In genomic region chr11:116280751-116281663, GRCm38 (mm10) we compare ENCODE assay signal across 8 mouse cellular contexts. TPM values are rescaled to one million over a fixed set of nuclear protein-coding genes. Genes with fewer than 3 reads are reported as not detected.
DNase-seq lines count a peak whose midpoint lies in the region; ATAC-seq and TF ChIP-seq lines count a peak whose summit lies in the region.

Gene Galr2, plus strand, starts transcription at chr11:116280939.

- 0 out of 2 replicates have a peak, but pooled peaks have one; percentile 3 for TF ChIP-seq CTCF in layer of hippocampus, adult 2 months (conservative IDR thresholded peaks at IDR 0.05)
- TF ChIP-seq CTCF in left cerebral cortex, adult 2 months (IDR thresholded peaks at IDR 0.05) = no peak

- ATAC-seq in embryonic facial prominence, embryonic 13.5 days (ENCODE audit: insufficient number of reproducible peaks, insufficient read depth, low FRiP score, low TSS enrichment, low read depth) = no peak
- no peak for ATAC-seq in limb, embryonic 11.5 days (ENCODE audit: insufficient number of reproducible peaks, low FRiP score, low TSS enrichment, low read depth)
- no peak for ATAC-seq in neural tube, embryonic 14.5 days (ENCODE audit: low read depth)

- H3K27ac ChIP-seq in layer of hippocampus, adult 2 months = no peak within 1 kb of the TSS
- H3K27ac ChIP-seq in embryonic facial prominence, embryonic 13.5 days = no peak within 1 kb of the TSS
- H3K27ac ChIP-seq in limb, embryonic 11.5 days (replicated peaks; ENCODE audit: low read depth, low read length) = no peak within 1 kb of the TSS
- H3K27ac ChIP-seq in neural tube, embryonic 14.5 days (ENCODE audit: low read depth, low read length) = no peak within 1 kb of the TSS
- H3K27ac ChIP-seq in left cerebral cortex, adult 2 months = no peak within 1 kb of the TSS

- H3K4me3 ChIP-seq in layer of hippocampus, adult 2 months = no peak within 1 kb of the TSS
- peak within 1 kb of the TSS; percentile 37 for H3K4me3 ChIP-seq in embryonic facial prominence, embryonic 13.5 days
- peak within 1 kb of the TSS; percentile 19 for H3K4me3 ChIP-seq in limb, embryonic 11.5 days (ENCODE audit: low read depth, low read length)
- H3K4me3 ChIP-seq in neural tube, embryonic 14.5 days (ENCODE audit: low read depth, low read length) = peak within 1 kb of the TSS; percentile 19
- H3K4me3 ChIP-seq in left cerebral cortex, adult 2 months = no peak within 1 kb of the TSS

- H3K9me3 ChIP-seq in embryonic facial prominence, embryonic 13.5 days = no peaks in the 10 kb centered on the region
- no peaks in the 10 kb centered on the region for H3K9me3 ChIP-seq in limb, embryonic 11.5 days (ENCODE audit: control insufficient read depth, low read length)
- no peaks in the 10 kb centered on the region for H3K9me3 ChIP-seq in neural tube, embryonic 14.5 days (ENCODE audit: control insufficient read depth, low read length)

- peak within 1 kb of the TSS; percentile 51 for H3K9ac ChIP-seq in embryonic facial prominence, embryonic 13.5 days
- no peak within 1 kb of the TSS for H3K9ac ChIP-seq in limb, embryonic 11.5 days (ENCODE audit: low read length)
- 0 out of 2 replicates have a peak within 1 kb of the TSS, but pooled peaks have one; percentile 28 for H3K9ac ChIP-seq in neural tube, embryonic 14.5 days (replicated peaks; ENCODE audit: low read depth, low read length)

- peak within 1 kb of the TSS; percentile 60 for H3K4me2 ChIP-seq in embryonic facial prominence, embryonic 13.5 days
- H3K4me2 ChIP-seq in limb, embryonic 11.5 days (ENCODE audit: low read depth, severe bottlenecking) = peak within 1 kb of the TSS; percentile 41
- peak within 1 kb of the TSS; percentile 44 for H3K4me2 ChIP-seq in neural tube, embryonic 14.5 days (ENCODE audit: low read depth, low read length)

- DNase-seq in layer of hippocampus, adult 2 months (ENCODE audit: low spot score in 2 of 2) = no peak
- DNase-seq in layer of hippocampus, postnatal 36 days = no peak
- DNase-seq in limb, embryonic 11.5 days (ENCODE audit: low spot score) = peak; percentile 58
- no peak for DNase-seq in left cerebral cortex, adult 2 months (ENCODE audit: extremely low spot score in 1 of 2, low spot score in 2 of 2)
- no peak for DNase-seq in yolk sac, embryonic 10.5 days (ENCODE audit: low spot score)
- DNase-seq in gastrocnemius, postnatal 10 days = no peak

- H3K27me3 ChIP-seq in embryonic facial prominence, embryonic 13.5 days = peaks cover 65% of the 10 kb centered on the region
- peaks cover 53% of the 10 kb centered on the region for H3K27me3 ChIP-seq in limb, embryonic 11.5 days (ENCODE audit: control insufficient read depth, insufficient read depth, low read length)
- peaks cover 40% of the 10 kb centered on the region for H3K27me3 ChIP-seq in neural tube, embryonic 14.5 days (ENCODE audit: control insufficient read depth, insufficient read depth, low read length)

- peaks cover 21% of the 10 kb centered on the region for H3K4me1 ChIP-seq in embryonic facial prominence, embryonic 13.5 days
- peaks cover 4% of the 10 kb centered on the region; the same call in 1 of the 2 replicates for H3K4me1 ChIP-seq in limb, embryonic 11.5 days (ENCODE audit: control insufficient read depth, insufficient read depth, low read length)
- peaks cover 7% of the 10 kb centered on the region for H3K4me1 ChIP-seq in neural tube, embryonic 14.5 days (ENCODE audit: control insufficient read depth, insufficient read depth, low read length)

- no peaks in the 10 kb centered on the region for H3K36me3 ChIP-seq in embryonic facial prominence, embryonic 13.5 days
- H3K36me3 ChIP-seq in limb, embryonic 11.5 days (ENCODE audit: control insufficient read depth, insufficient read depth, low read length) = no peaks in the 10 kb centered on the region
- H3K36me3 ChIP-seq in neural tube, embryonic 14.5 days (ENCODE audit: control insufficient read depth, insufficient read depth, low read length) = no peaks in the 10 kb centered on the region

- intact Hi-C loops in left cerebral cortex, adult 2 months (cut with DNase I) = no loop called here

- 6% methylated on average over 48 of the region's 48 CpGs for WGBS in embryonic facial prominence, embryonic 13.5 days
- WGBS in limb, embryonic 11.5 days = 5% methylated on average over 48 of the region's 48 CpGs
- WGBS in neural tube, embryonic 14.5 days = 6% methylated on average over 44 of the region's 48 CpGs

RNA-seq across cellular contexts. Expression of gene Galr2, which starts in this region (rescaled TPM):
- not detected for total RNA-seq in layer of hippocampus, adult 2 months (2021)
- not detected for total RNA-seq in layer of hippocampus, postnatal 36 days (2021)
- polyA plus RNA-seq in embryonic facial prominence, embryonic 13.5 days (2015; fragmentation: Nextera tagmentation; extraction: Ambion mirVana) = 0.18 TPM in 1 of 2 replicates, not detected in the other
- 0.12 and 0.17 TPM in 2 replicates for polyA plus RNA-seq in limb, embryonic 11.5 days (2014; fragmentation: Nextera tagmentation; extraction: Ambion mirVana)
- 0.22 and 0.46 TPM in 2 replicates for polyA plus RNA-seq in neural tube, embryonic 14.5 days (2014; fragmentation: Nextera tagmentation; extraction: Ambion mirVana)
- not detected for total RNA-seq in left cerebral cortex, adult 2 months (2021)
- under 1 TPM; 0.66 to 0.84 TPM for total RNA-seq in gastrocnemius, postnatal 10 days (2021)

Comparison
In these comparisons a context has a peak if more than half of its experiments do, and no peak if none do; other contexts are left out.
1. Peak in DNase-seq, H3K4me3 ChIP-seq and H3K4me2 ChIP-seq in limb, embryonic 11.5 days; RNA of the gene not detected or under 1 TPM.
2. H3K4me3 ChIP-seq: peak in embryonic facial prominence, embryonic 13.5 days (single experiment) and neural tube, embryonic 14.5 days (single experiment); none in layer of hippocampus, adult 2 months (single experiment) and left cerebral cortex, adult 2 months (single experiment).
3. Peak in every context shown above with its lines, with median percentiles within 50 percentile points of each other: H3K4me2 ChIP-seq.